Mouse (Mus musculus) gastrocnemius, adult 2 months (tissue): ENCODE data around the gene Klhl8. TPM values are rescaled to one million over a fixed set of nuclear protein-coding genes. Genes with fewer than 3 reads are reported as not detected.
A peak's percentile ranks its signal among the peaks of the same experiment; 100 is the strongest.

Source experiments
- DNase-seq: peaks from one replicate; pipeline ENCODE4 v3.0.0; 2022
- H3K27ac ChIP-seq: fragments of 200-600 bp; 2 replicates; pipeline ENCODE4 v1.8.1; 2022; ENCODE audit warnings: mild to moderate bottlenecking
- H3K4me3 ChIP-seq: fragments of 200-600 bp; 2 replicates; pipeline ENCODE4 v1.8.1; 2022; ENCODE audit warnings: mild to moderate bottlenecking, moderate library complexity
- CTCF ChIP-seq: fragments of 200-600 bp; IDR thresholded peaks from 2 replicates; pipeline ENCODE4 v1.8.1; 2022; ENCODE audit warnings: antibody characterized with exemption, mild to moderate bottlenecking, moderate library complexity
- intact Hi-C: fragments of 180-260 bp; cut with DNase I; formaldehyde crosslinking; loops from one replicate; pipeline ENCODE4 v1.15.1; 2025
- total RNA-seq, 2 experiments: library from RNA; stranded (reverse); gene quantifications; 2 replicates each; pipeline ENCODE4 v1.2.3; 2021

Klhl8 gene
- total RNA-seq, 2 experiments from 2014 or later, result 26.1 to 28.6 TPM

GRCm38 (mm10) chr5:103927429-103928195 is 16.6 kb upstream of the Klhl8 start:
- peak; percentile 88 for TF ChIP-seq CTCF
- DNase-seq, result peak; percentile 94
- peak overlapping the region; percentile 84 for H3K27ac ChIP-seq
- peak overlapping the region; percentile 63 for H3K4me3 ChIP-seq
- intact Hi-C loops, result loop anchor here (1.0 to 5.0 kb wide), 2 partner anchors 71 to 235 kb away; partner anchors contain the start of gene Aff1

GRCm38 (mm10) chr5:103926398-103926797 is 15.3 kb upstream of the Klhl8 start:
- peak; percentile 51 for TF ChIP-seq CTCF
- Histone ChIP-seq H3K27ac (no peak overlapping the region), H3K4me3 (no peak overlapping the region)
- intact Hi-C loops, result loop anchor here (5.0 kb wide), 1 partner anchor 234 kb away; the partner anchor contains the start of gene Aff1
- DNase-seq, result no peak

- H3K27ac ChIP-seq, result no peak overlapping the region
- intact Hi-C loops, result no loop called here
- no peak overlapping the region for H3K4me3 ChIP-seq
- TF ChIP-seq CTCF, result no peak
- DNase-seq, result no peak
Measured at GRCm38 (mm10) chr5:103923755-103924154, 12.7 kb upstream of the Klhl8 start.

GRCm38 (mm10) chr5:103923101-103923500 is 12.0 kb upstream of the Klhl8 start:
- no peak overlapping the region for H3K4me3 ChIP-seq
- intact Hi-C loops, result no loop called here
- H3K27ac ChIP-seq, result no peak overlapping the region
- no peak for DNase-seq
- no peak for TF ChIP-seq CTCF

GRCm38 (mm10) chr5:103922436-103922835 is 11.4 kb upstream of the Klhl8 start:
- Histone ChIP-seq H3K4me3 (no peak overlapping the region), H3K27ac (no peak overlapping the region)
- TF ChIP-seq CTCF, result no peak
- intact Hi-C loops, result no loop called here
- DNase-seq, result peak; percentile 25

GRCm38 (mm10) chr5:103919497-103919896 is 8.4 kb upstream of the Klhl8 start:
- Histone ChIP-seq H3K4me3 (no peak overlapping the region), H3K27ac (no peak overlapping the region)
- TF ChIP-seq CTCF, result no peak
- DNase-seq, result no peak
- intact Hi-C loops, result no loop called here

- DNase-seq, result peak; percentile 43
- intact Hi-C loops, result no loop called here
Measured at GRCm38 (mm10) chr5:103918233-103918632, 7.2 kb upstream of the Klhl8 start.

GRCm38 (mm10) chr5:103917357-103917895 is 6.4 kb upstream of the Klhl8 start:
- no peak for TF ChIP-seq CTCF

More at GRCm38 (mm10) chr5:103918233-103918632, 7.2 kb upstream of the Klhl8 start:
- TF ChIP-seq CTCF, result no peak
- H3K4me3 ChIP-seq, result no peak overlapping the region
- H3K27ac ChIP-seq, result peak overlapping the region; percentile 68

GRCm38 (mm10) chr5:103916595-103917356 is 5.7 kb upstream of the Klhl8 start:
- Histone ChIP-seq H3K27ac (no peak overlapping the region), H3K4me3 (no peak overlapping the region)
- no peak for TF ChIP-seq CTCF
- intact Hi-C loops, result no loop called here
- no peak for DNase-seq

More at GRCm38 (mm10) chr5:103917357-103917895, 6.4 kb upstream of the Klhl8 start:
- no peak for DNase-seq
- H3K27ac ChIP-seq, result no peak overlapping the region; the same call in 1 of the 2 replicates
- H3K4me3 ChIP-seq, result no peak overlapping the region
- intact Hi-C loops, result no loop called here

GRCm38 (mm10) chr5:103914335-103915226 is 3.5 kb upstream of the Klhl8 start:
- Histone ChIP-seq H3K27ac (no peak overlapping the region), H3K4me3 (no peak overlapping the region)
- intact Hi-C loops, result no loop called here
- DNase-seq, result no peak
- TF ChIP-seq CTCF, result peak; percentile 54

- H3K4me3 ChIP-seq, result no peak overlapping the region
- intact Hi-C loops, result no loop called here
- DNase-seq, result no peak
- TF ChIP-seq CTCF, result no peak
- no peak overlapping the region for H3K27ac ChIP-seq
Measured at GRCm38 (mm10) chr5:103913150-103913549, 2.1 kb upstream of the Klhl8 start.

GRCm38 (mm10) chr5:103911555-103911954 is 496 bp upstream of the Klhl8 start:
- 0 out of 2 replicates have a peak overlapping the region, but pooled peaks have one; percentile 3 for H3K27ac ChIP-seq
- intact Hi-C loops, result no loop called here
- no peak for TF ChIP-seq CTCF
- DNase-seq, result no peak
- H3K4me3 ChIP-seq, result peak overlapping the region; percentile 95
